ENCODE assay signal across 9 mouse cellular contexts in the genomic region with DNA sequence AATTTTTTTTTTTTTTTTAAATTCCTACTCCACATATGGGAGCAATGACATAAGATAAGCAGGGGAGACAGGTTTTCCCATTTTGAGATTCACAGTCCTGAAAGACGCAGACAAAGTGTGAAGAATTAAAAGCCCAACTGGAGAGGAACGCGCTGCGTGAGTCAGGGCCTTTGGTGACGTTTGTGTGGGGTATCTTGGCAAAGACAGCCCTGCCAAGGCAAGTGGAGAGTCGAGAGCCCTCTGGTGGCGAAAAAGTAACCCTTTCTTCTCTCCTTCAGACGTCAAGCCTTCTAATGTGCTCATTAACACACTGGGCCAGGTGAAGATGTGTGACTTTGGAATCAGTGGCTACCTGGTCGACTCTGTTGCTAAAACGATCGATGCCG.
DNase-seq lines count a peak whose midpoint lies in the region; ATAC-seq lines count a peak whose summit lies in the region.
"Had no signal": no experiment of that assay in that cellular context is flagged by ENCODE, and none has a peak within 500 bp of the region (broad histone marks: within the 10 kb centered on the region; RNA-seq: fewer than 3 reads in every experiment).

No protein-coding gene starts in this region.

- no peak overlapping the region for H3K9ac ChIP-seq in forebrain, embryonic 15.5 days (replicated peaks)
- no peak overlapping the region for H3K9ac ChIP-seq in kidney, embryonic 16.5 days (replicated peaks; ENCODE audit: low read length)
- H3K9ac ChIP-seq in liver, embryonic 11.5 days (ENCODE audit: low read depth, low read length), result no peak overlapping the region
- H3K9ac ChIP-seq: heart, embryonic 13.5 days had no signal

- no peak overlapping the region for H3K4me3 ChIP-seq in forebrain, embryonic 15.5 days
- no peak overlapping the region for H3K4me3 ChIP-seq in kidney, embryonic 16.5 days (ENCODE audit: low read length)
- no peak overlapping the region for H3K4me3 ChIP-seq in liver, embryonic 11.5 days (ENCODE audit: low read depth, low read length)
- H3K4me3 ChIP-seq: heart, embryonic 13.5 days had no signal

- DNase-seq in ovary, postnatal 36 days (ENCODE audit: low spot score), result peak; percentile 21
- DNase-seq in ovary, postnatal 10 days (ENCODE audit: low spot score), result no peak
- DNase-seq in adrenal gland, postnatal 10 days, result peak; percentile 67
- DNase-seq in liver, embryonic 11.5 days (ENCODE audit: low spot score), result no peak
- DNase-seq in right cerebral cortex, postnatal 10 days (ENCODE audit: low spot score in 2 of 2), result peak; percentile 66 to 78
- DNase-seq in yolk sac, embryonic 10.5 days (ENCODE audit: low spot score), result no peak

- 0 out of 2 replicates have a peak, but pooled peaks cover 5% of the 10 kb centered on the region for H3K4me1 ChIP-seq in forebrain, embryonic 15.5 days
- H3K4me1 ChIP-seq in kidney, embryonic 16.5 days (ENCODE audit: insufficient read depth, low read length), result 0 out of 2 replicates have a peak, but pooled peaks cover 3% of the 10 kb centered on the region
- H3K4me1 ChIP-seq in liver, embryonic 11.5 days (replicated peaks; ENCODE audit: control insufficient read depth, insufficient read depth, low read length), result no peaks in the 10 kb centered on the region; the same call in 1 of the 2 replicates

- ATAC-seq in forebrain, embryonic 15.5 days (replicated peaks), result peak; percentile 46; the same call in 1 of the 2 replicates
- peak; percentile 52; the same call in 1 of the 2 replicates for ATAC-seq in kidney, embryonic 16.5 days (ENCODE audit: low FRiP score, low TSS enrichment)
- peak; percentile 39; the same call in 1 of the 2 replicates for ATAC-seq in liver, embryonic 11.5 days (replicated peaks; ENCODE audit: low FRiP score)

- H3K4me2 ChIP-seq in forebrain, embryonic 15.5 days (replicated peaks), result no peak overlapping the region
- no peak overlapping the region for H3K4me2 ChIP-seq in kidney, embryonic 16.5 days (replicated peaks; ENCODE audit: low read depth, low read length)
- no peak overlapping the region for H3K4me2 ChIP-seq in liver, embryonic 11.5 days
- H3K4me2 ChIP-seq: heart, embryonic 13.5 days had no signal

- no peak overlapping the region for H3K27ac ChIP-seq in forebrain, embryonic 15.5 days (replicated peaks)
- no peak overlapping the region for H3K27ac ChIP-seq in kidney, embryonic 16.5 days (ENCODE audit: low read length)
- H3K27ac ChIP-seq in liver, embryonic 11.5 days (ENCODE audit: low read depth, low read length), result no peak overlapping the region
- H3K27ac ChIP-seq: heart, embryonic 13.5 days had no signal

- H3K36me3 ChIP-seq in forebrain, embryonic 15.5 days, result peaks cover 39% of the 10 kb centered on the region
- H3K36me3 ChIP-seq in kidney, embryonic 16.5 days (ENCODE audit: insufficient read depth, low read length), result peaks cover 60% of the 10 kb centered on the region
- peaks cover 25% of the 10 kb centered on the region for H3K36me3 ChIP-seq in liver, embryonic 11.5 days (ENCODE audit: control insufficient read depth, insufficient read depth, low read length)

- no peaks in the 10 kb centered on the region for H3K9me3 ChIP-seq in forebrain, embryonic 15.5 days
- peaks cover 4% of the 10 kb centered on the region; the same call in 1 of the 2 replicates for H3K9me3 ChIP-seq in kidney, embryonic 16.5 days (ENCODE audit: low read length)
- H3K9me3 ChIP-seq in liver, embryonic 11.5 days (ENCODE audit: control insufficient read depth, low read length), result no peaks in the 10 kb centered on the region
- H3K9me3 ChIP-seq: heart, embryonic 13.5 days had no signal

- 45% methylated on average over 12 of the region's 12 CpGs for WGBS in forebrain, embryonic 15.5 days
- 56% methylated on average over 12 of the region's 12 CpGs for whole genome bisulfite sequencing in kidney, embryonic 16.5 days
- WGBS in liver, embryonic 11.5 days, result 50% methylated on average over 12 of the region's 12 CpGs

- H3K27me3 ChIP-seq in forebrain, embryonic 15.5 days, result no peaks in the 10 kb centered on the region
- no peaks in the 10 kb centered on the region for H3K27me3 ChIP-seq in kidney, embryonic 16.5 days (ENCODE audit: insufficient read depth, low read length)
- no peaks in the 10 kb centered on the region for H3K27me3 ChIP-seq in liver, embryonic 11.5 days (replicated peaks; ENCODE audit: control insufficient read depth, insufficient read depth, low read length)
- H3K27me3 ChIP-seq: heart, embryonic 13.5 days had no signal

Comparison
In these comparisons a context has a peak if more than half of its experiments do, and no peak if none do; other contexts are left out.
1. DNase-seq: peak in ovary, postnatal 36 days (single experiment), adrenal gland, postnatal 10 days (single experiment) and right cerebral cortex, postnatal 10 days (2 of 2); none in ovary, postnatal 10 days (single experiment), liver, embryonic 11.5 days (single experiment) and yolk sac, embryonic 10.5 days (single experiment).
2. Peak in every context shown above with its lines, with median percentiles within 50 percentile points of each other: ATAC-seq.